Mouse (Mus musculus) left cerebral cortex, postnatal 36 days (tissue): ENCODE results near the gene Pa2g4. TPM values are rescaled to one million over a fixed set of nuclear protein-coding genes. Genes with fewer than 3 reads are reported as not detected.

Experiments used
- DNase-seq, 2 experiments: peaks; one replicate each; pipeline ENCODE4 v3.0.0; 2021 to 2022; ENCODE audit warnings: low spot score in 2 of 2, mixed read lengths in 1 of 2
- intact Hi-C: fragments of 180-260 bp; cut with DNase I; formaldehyde crosslinking; loops from one replicate; pipeline ENCODE4 v1.15.1; 2025
- microRNA-seq: library from miRNA; unstranded; fragments of <30 nt; microRNA quantifications from one replicate; pipeline ENCODE4 v1.2.0, GENCODE M21; 2022
- total RNA-seq, 2 experiments: library from RNA; stranded (reverse); gene quantifications; 2 replicates each; pipeline ENCODE4 v1.2.3; 2021

The Pa2g4 gene
- total RNA-seq, 2 experiments from 2014 or later: 58.2 to 59.3 TPM

- DNase-seq: no peak
- intact Hi-C loops: no loop called here
Observed at GRCm38 (mm10) chr10:128515044-128515443, 50.7 kb downstream of the Pa2g4 start.

GRCm38 (mm10) chr10:128511761-128512160 is 54.0 kb downstream of the Pa2g4 start:
- no peak for DNase-seq
- intact Hi-C loops: no loop called here

GRCm38 (mm10) chr10:128511189-128511588 is 54.6 kb downstream of the Pa2g4 start:
- intact Hi-C loops: no loop called here

GRCm38 (mm10) chr10:128510301-128510700 is 55.5 kb downstream of the Pa2g4 start:
- DNase-seq: no peak
- intact Hi-C loops: no loop called here

More at GRCm38 (mm10) chr10:128511189-128511588, 54.6 kb downstream of the Pa2g4 start:
- no peak for DNase-seq

GRCm38 (mm10) chr10:128509831-128510230 is 56.0 kb downstream of the Pa2g4 start:
- intact Hi-C loops: no loop called here

GRCm38 (mm10) chr10:128509203-128509602 is 56.6 kb downstream of the Pa2g4 start:
- no peak for DNase-seq
- intact Hi-C loops: no loop called here

More at GRCm38 (mm10) chr10:128509831-128510230, 56.0 kb downstream of the Pa2g4 start:
- DNase-seq: no peak

- no peak for DNase-seq
- intact Hi-C loops: no loop called here
Observed at GRCm38 (mm10) chr10:128508260-128508659, 57.5 kb downstream of the Pa2g4 start.

Small RNA genes within 50 kb of the gene (microRNA-seq; reads per million reads assigned to microRNA genes)
- not detected for gene Gm47275
- gene Mir6916: not detected
- gene Mir6917: not detected

Other genes starting within 250 kb of the Pa2g4 start
- gene Cnpy2, start 243.5 kb downstream of the Pa2g4 start, total RNA-seq: 10 to 100 TPM; 62.9 to 74.4 TPM
- 100 to 1,000 TPM; 214 to 231 TPM for gene Cs, start 228.3 kb downstream of the Pa2g4 start, total RNA-seq
- gene Coq10a, start 197.0 kb downstream of the Pa2g4 start, total RNA-seq: 10 to 100 TPM; 62.0 to 63.2 TPM
- 10 to 100 TPM; 49.3 to 61.7 TPM for gene Ankrd52, start 188.9 kb downstream of the Pa2g4 start, total RNA-seq
- gene Slc39a5, start 164.8 kb downstream of the Pa2g4 start, total RNA-seq: not detected
- 10 to 100 TPM; 88.8 to 91.6 TPM for gene Nabp2, start 154.5 kb downstream of the Pa2g4 start, total RNA-seq
- 10 to 100 TPM; 75.8 to 78.1 TPM for gene Rnf41, start 154.3 kb downstream of the Pa2g4 start, total RNA-seq
- 100 to 1,000 TPM; 238 to 245 TPM for gene Smarcc2, start 106.7 kb downstream of the Pa2g4 start, total RNA-seq
- 100 to 1,000 TPM; 547 to 629 TPM for gene Myl6, start 71.8 kb downstream of the Pa2g4 start, total RNA-seq
- 10 to 100 TPM; 26.3 to 27.0 TPM for gene Myl6b, start 67.3 kb downstream of the Pa2g4 start, total RNA-seq
- gene Esyt1, start 40.1 kb downstream of the Pa2g4 start, total RNA-seq: 1 to 10 TPM; 8.5 to 9.0 TPM
- 10 to 100 TPM; 14.2 to 15.0 TPM for gene Zc3h10, start 18.2 kb downstream of the Pa2g4 start, total RNA-seq
- gene Rpl41, start 16.7 kb downstream of the Pa2g4 start, total RNA-seq: 1,000 to 10,000 TPM; 1,491 to 1,683 TPM
- 1 to 10 TPM; 6.5 to 9.4 TPM for gene Erbb3, start 23.7 kb upstream of the Pa2g4 start, total RNA-seq
- 100 to 1,000 TPM; 245 to 252 TPM for gene Rps26, start 60.8 kb upstream of the Pa2g4 start, total RNA-seq
- 10 to 100 TPM; 10.2 to 19.0 TPM for gene Ikzf4, start 80.0 kb upstream of the Pa2g4 start, total RNA-seq
- gene Suox, start 108.1 kb upstream of the Pa2g4 start, total RNA-seq: 10 to 100 TPM; 12.0 to 12.6 TPM
- gene Rab5b, start 130.3 kb upstream of the Pa2g4 start, total RNA-seq: 100 to 1,000 TPM; 129 to 134 TPM
- gene Pmel, start 138.2 kb upstream of the Pa2g4 start, total RNA-seq: under 1 TPM; 0.48 to 0.79 TPM
- 1 to 10 TPM; 2.1 to 2.6 TPM for gene Cdk2, start 139.0 kb upstream of the Pa2g4 start, total RNA-seq
- 1 to 10 TPM; 5.6 to 7.8 TPM for gene Dgka, start 178.9 kb upstream of the Pa2g4 start, total RNA-seq
- gene Pym1, start 181.9 kb upstream of the Pa2g4 start, total RNA-seq: 10 to 100 TPM; 27.7 to 31.8 TPM
- gene Mmp19, start 224.9 kb upstream of the Pa2g4 start, total RNA-seq: under 1 TPM; 0.50 to 0.76 TPM
- 10 to 100 TPM; 65.0 to 66.9 TPM for gene Dnajc14, start 238.1 kb upstream of the Pa2g4 start, total RNA-seq
- 1 to 10 TPM; 8.4 to 8.5 TPM for gene Tmem198b, start 238.4 kb upstream of the Pa2g4 start, total RNA-seq